Mouse (Mus musculus): ENCODE data around the gene Slc8a2.

GRCm38 (mm10) chr7:16125829-16126228 lies 3.8 kb upstream of the Slc8a2 start:
- TF ChIP-seq CTCF (IDR thresholded peaks at IDR 0.05; ENCODE audit: low read depth), result peak; percentile 49; the same call in 1 of the 2 replicates
- no peak for TF ChIP-seq EP300 (IDR thresholded peaks at IDR 0.05; ENCODE audit: low read depth)

All from liver, embryonic 14.5 days (tissue).